Mouse (Mus musculus): Measurements from ENCODE around the gene Cactin.

- TF ChIP-seq CTCF (IDR thresholded peaks at IDR 0.05; ENCODE audit: control insufficient read depth, insufficient read depth, insufficient read length) (no peak), FOSL1 (IDR thresholded peaks at IDR 0.05; ENCODE audit: insufficient read depth, low read length, poor library complexity, severe bottlenecking) (no peak), MYOG (IDR thresholded peaks at IDR 0.05; ENCODE audit: control insufficient read depth, extremely low read depth, insufficient read length) (no peak), CEBPB (IDR thresholded peaks at IDR 0.05; ENCODE audit: low read depth) (no peak), MAX (IDR thresholded peaks at IDR 0.05) (no peak), USF1 (IDR thresholded peaks at IDR 0.05; ENCODE audit: low read depth) (no peak)
Measured at GRCm38 (mm10) chr10:81301321-81301720, 19.6 kb upstream of the Cactin start.
